Mouse (Mus musculus) cerebellum, adult 2 months (tissue): ENCODE data around the gene Nub1.

Source experiments
- CTCF ChIP-seq: fragments of 200-500 bp; IDR thresholded peaks from 2 replicates; pipeline ENCODE4 v1.5.1; 2011; ENCODE audit warnings: low read depth, mild to moderate bottlenecking, control low read depth, low read length, moderate library complexity, borderline replicate concordance; ENCODE audit not compliant: insufficient read depth
- POLR2A ChIP-seq: fragments of 200-500 bp; IDR thresholded peaks from 2 replicates; pipeline ENCODE4 v1.6.1; 2011; ENCODE audit warnings: low read length, control low read depth, borderline replicate concordance; ENCODE audit not compliant: insufficient read depth

DNA sequence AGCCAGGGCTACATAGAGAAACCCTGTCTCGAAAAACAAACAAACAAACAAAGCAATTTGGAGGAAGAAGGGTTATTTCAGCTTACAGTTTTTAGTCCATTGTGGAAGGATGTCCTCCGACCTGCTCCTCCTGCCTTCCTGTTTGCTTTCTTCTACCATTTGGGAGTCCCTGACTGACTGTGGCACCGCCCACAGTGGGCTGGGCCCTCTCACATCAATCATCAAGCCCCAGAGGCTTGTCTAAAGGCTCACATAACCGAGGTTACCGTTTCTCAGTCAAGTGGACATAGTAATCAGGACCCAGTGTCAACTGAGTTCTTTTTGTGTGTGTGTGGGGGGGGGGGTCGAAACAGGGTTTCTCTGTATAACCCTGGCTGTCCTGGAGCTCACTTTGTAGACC lies 47.2 kb upstream of the Nub1 start:
- TF ChIP-seq CTCF = no peak
- no peak for TF ChIP-seq POLR2A
